Mouse (Mus musculus): ENCODE results near the gene Gm28729.
A peak's percentile ranks its signal among the peaks of the same experiment; 100 is the strongest.
"Not testable (repeated sequence)": the region's sequence is repeated elsewhere in the genome, so short reads cannot be mapped to it uniquely, and the experiment has no call there.

The Gm28729 gene

GRCm38 (mm10) chr9:96521574-96521973 lies 3.5 kb downstream of the Gm28729 start:
- not testable (repeated sequence) for ATAC-seq (ENCODE audit: low TSS enrichment)

DNA sequence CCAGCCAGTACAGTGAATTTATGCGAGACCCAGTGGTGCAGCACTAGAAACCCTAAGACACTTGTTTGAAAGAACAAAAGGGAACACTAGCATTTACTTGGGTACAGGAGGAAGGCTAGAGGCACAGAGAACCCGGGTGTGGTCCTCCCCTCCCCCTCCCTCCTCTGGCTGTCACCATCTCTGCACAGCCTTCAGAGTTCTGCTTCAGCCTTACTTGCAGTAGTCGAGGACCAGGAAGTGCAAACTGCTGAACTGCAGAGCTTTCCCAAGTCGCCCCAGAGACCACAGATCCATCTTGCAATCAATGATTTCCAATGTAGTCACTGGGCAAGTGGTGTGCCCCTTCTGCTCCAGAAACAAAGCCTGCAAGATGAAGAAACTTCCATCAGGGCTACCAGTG lies 7.6 kb downstream of the Gm28729 start:
- no peak for ATAC-seq (ENCODE audit: low TSS enrichment)

GRCm38 (mm10) chr9:96516806-96517205 lies 8.3 kb downstream of the Gm28729 start:
- ATAC-seq (ENCODE audit: low TSS enrichment), result no peak

GRCm38 (mm10) chr9:96515737-96516136 lies 9.3 kb downstream of the Gm28729 start:
- ATAC-seq (ENCODE audit: low TSS enrichment), result peak; percentile 97

- ATAC-seq (ENCODE audit: low TSS enrichment), result no peak
Observed at GRCm38 (mm10) chr9:96514278-96514677, 10.8 kb downstream of the Gm28729 start.

DNA sequence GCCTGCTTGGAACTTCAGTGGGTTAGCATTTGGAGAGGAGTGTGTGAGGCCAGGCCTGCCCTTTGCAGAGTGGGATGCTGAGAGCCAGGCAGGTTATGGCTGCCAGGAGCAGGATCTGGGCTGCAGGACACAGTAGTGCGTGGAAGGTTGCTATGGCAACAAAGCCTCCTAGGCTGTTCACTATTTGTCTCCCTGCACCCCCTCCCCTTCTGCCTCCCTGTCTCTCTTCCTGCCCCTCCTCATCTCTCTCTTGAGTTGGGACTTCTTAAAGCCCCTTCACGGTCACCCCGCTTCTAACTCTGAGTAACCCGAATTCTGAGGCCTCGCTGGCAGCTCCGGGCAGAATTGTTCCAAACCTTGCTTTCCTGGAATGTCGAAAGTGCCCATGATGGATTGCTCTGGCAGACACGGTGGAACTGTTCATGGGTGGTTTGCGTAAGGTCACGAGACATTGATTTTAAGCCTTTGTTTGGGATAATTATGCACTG lies 19.0 kb downstream of the Gm28729 start:
- peak; percentile 50; the same call in 1 of the 2 replicates for ATAC-seq (ENCODE audit: low TSS enrichment)

DNA sequence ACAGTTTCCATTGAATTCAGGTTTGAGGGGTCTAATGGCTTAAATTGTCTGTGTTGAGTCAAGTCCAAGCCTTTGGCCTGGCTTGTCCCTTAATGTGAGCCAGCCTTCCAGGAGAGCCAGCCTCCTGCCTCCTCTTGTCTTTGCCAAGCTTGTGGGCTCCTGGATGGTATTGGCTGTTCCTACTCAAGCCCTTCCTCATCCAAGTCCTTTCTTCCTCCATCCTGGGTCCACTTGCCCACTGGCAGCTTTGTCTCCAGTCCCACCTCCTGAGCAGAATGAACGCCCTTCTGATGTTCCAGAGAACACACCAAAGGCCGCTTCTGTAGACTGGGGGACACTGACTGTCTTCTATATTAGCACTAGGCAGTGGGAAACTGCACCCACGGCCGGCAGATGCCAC lies 19.9 kb downstream of the Gm28729 start:
- no peak for ATAC-seq (ENCODE audit: low TSS enrichment)

- ATAC-seq (ENCODE audit: low TSS enrichment), result no peak
Observed at GRCm38 (mm10) chr9:96504116-96504895, 20.8 kb downstream of the Gm28729 start.

GRCm38 (mm10) chr9:96502856-96503610 lies 22.0 kb downstream of the Gm28729 start:
- peak; percentile 39; the same call in 1 of the 2 replicates for ATAC-seq (ENCODE audit: low TSS enrichment)

- 0 out of 2 replicates have a peak, but pooled peaks have one; percentile 22 for ATAC-seq (ENCODE audit: low TSS enrichment)
Observed at GRCm38 (mm10) chr9:96501217-96501616, 23.8 kb downstream of the Gm28729 start.

- ATAC-seq (ENCODE audit: low TSS enrichment), result no peak
Observed at GRCm38 (mm10) chr9:96493212-96493611, 31.9 kb downstream of the Gm28729 start.

GRCm38 (mm10) chr9:96491810-96492209 lies 33.3 kb downstream of the Gm28729 start:
- no peak for ATAC-seq (ENCODE audit: low TSS enrichment)

DNA sequence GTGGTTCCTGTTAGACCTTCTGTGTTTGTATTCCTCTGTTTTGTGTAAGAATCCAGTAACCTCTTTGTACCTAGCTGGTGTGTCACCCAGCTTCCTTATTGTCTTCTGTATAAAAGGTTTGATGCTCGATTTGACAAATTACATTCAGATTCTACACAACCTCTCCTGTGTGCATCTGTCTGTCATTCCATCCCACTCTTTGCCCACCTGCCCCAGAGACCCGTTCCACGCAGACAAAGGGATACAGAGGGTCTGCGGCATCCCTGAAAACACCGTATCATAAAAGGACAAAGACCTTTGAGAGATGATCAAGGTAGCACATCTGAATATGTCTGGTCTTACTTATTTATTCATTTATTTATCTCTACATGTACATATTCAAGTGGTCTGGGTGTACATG lies 37.2 kb downstream of the Gm28729 start:
- not testable (repeated sequence) for ATAC-seq (ENCODE audit: low TSS enrichment)

DNA sequence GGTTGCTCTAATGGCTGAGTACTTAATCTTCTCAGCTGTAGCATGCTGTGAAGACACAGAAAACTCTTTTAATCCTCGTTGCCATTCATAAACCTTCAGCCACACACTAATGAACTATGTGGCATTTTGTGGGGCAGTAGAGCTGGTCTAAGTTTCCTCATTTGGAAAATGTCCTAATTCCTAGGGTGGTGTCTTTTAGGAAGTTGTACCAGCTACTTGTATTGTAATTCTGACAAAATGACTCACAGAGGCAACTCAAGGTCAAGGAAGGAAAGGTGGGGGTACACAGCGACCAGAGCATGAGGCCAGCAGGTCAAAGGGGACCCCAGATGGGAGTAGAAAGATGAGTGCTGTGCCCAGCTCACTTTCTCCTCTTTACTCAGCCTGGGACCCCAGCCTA lies 41.4 kb downstream of the Gm28729 start:
- no peak for ATAC-seq (ENCODE audit: low TSS enrichment)

GRCm38 (mm10) chr9:96483028-96483427 lies 42.0 kb downstream of the Gm28729 start:
- ATAC-seq (ENCODE audit: low TSS enrichment), result no peak

GRCm38 (mm10) chr9:96478071-96478888 lies 46.8 kb downstream of the Gm28729 start, which contains the start of gene Rnf7:
Rnf7 (minus strand) TSS chr9:96478675.
- peak; percentile 97 for ATAC-seq (ENCODE audit: low TSS enrichment)

DNA sequence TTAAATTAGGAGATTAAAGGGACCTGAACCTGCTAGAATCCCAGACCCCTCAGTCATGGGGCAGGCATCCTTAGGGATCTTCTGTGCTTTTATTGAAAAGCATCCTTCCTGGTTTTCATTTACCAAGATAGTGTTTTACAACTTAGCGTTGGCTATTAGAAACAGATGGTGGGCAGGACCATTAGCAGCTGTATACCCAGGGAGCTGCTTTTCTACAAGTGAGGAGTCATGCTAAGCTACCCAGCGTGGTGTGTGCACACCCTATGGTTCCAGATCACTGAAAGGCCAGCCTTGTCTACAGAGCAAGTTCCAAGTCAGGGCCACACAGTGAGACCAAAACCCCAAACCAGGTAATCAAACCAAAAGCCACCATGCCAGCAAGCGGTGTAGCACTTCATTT lies 52.7 kb downstream of the Gm28729 start:
- no peak for ATAC-seq (ENCODE audit: low TSS enrichment)

DNA sequence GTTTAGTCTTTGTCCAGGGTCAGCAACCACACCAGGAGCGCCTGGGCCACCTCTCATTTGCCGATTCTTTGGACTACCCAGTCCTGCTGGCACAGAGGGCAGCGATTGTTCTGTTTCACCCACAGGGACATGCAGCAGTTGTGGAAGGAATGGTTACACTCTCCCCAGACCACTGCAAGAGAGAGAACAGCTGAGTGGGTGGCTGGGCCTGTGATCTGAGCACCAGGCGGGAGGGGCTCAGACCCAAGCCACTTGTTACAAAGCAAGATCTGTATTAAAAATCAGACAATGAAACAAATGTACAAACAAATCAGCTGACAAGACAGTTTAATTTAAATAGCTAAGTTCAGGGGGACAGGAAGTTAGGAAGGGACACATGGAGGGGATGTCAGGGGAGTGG lies 53.4 kb downstream of the Gm28729 start:
- ATAC-seq (ENCODE audit: low TSS enrichment), result 0 out of 2 replicates have a peak, but pooled peaks have one; percentile 44

DNA sequence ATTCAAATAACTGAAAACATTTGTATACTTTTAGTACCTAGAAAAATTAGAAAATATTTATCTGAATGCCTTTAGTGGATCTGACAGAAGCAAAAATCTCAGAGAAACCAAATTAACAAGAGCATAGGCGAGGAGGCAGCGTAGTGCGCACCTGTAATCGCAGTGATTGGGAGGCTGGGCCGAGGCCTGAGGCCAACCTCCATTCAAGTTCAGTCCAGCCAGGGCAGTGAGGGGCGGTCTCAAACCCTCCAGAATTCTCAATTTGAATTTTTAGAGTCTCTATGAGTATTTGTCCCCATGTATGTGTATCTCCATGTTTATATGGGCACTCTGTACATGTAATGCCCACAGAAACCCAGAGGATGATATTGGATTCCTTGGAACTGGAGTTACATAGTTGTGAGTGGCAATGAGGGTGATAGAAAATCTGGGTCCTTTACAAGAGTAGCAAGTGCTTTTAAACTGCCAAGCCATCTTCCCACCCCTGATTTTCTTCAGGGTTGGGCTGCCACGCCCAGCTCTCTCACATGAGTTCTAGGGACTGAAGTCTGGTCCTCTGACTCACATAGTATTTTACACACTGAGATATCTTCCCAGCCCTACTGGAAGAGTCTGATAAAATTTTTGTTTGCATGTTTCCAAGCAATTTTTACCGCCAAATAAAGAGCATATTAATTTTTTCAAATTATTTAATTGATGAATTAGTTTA lies 54.6 kb downstream of the Gm28729 start:
- ATAC-seq (ENCODE audit: low TSS enrichment), result no peak

GRCm38 (mm10) chr9:96469556-96470265 lies 55.4 kb downstream of the Gm28729 start:
- ATAC-seq (ENCODE audit: low TSS enrichment), result no peak
